Mouse (Mus musculus) heart, postnatal 0 days (tissue): Measurements from ENCODE around the gene Rpf2. TPM values are rescaled to one million over a fixed set of nuclear protein-coding genes. Genes with fewer than 3 reads are reported as not detected.
A peak's percentile ranks its signal among the peaks of the same experiment; 100 is the strongest.

Experiments used
- ATAC-seq: fragments of 200-750 bp; cut with Nextera tagmentation; 2 replicates; pipeline ENCODE4 v1.8.0; 2017; ENCODE audit warnings: low read depth, moderate number of reproducible peaks, moderate library complexity; ENCODE audit not compliant: insufficient read depth
- DNase-seq: peaks from one replicate; pipeline ENCODE4 v3.0.0-alpha.2; 2016; ENCODE audit warnings: low spot score
- H3K27ac ChIP-seq: fragments of 300-500 bp; sonication (generic); 2 replicates; pipeline ENCODE4 v1.5.1; 2014; ENCODE audit warnings: low read depth, mild to moderate bottlenecking
- H3K27me3 ChIP-seq: fragments of 300-500 bp; sonication (generic); 2 replicates; pipeline ENCODE4 v1.6.1; 2014; ENCODE audit warnings: low read length, mixed read lengths; ENCODE audit not compliant: control insufficient read depth, insufficient read depth
- H3K36me3 ChIP-seq: fragments of 300-500 bp; sonication (generic); replicated peaks from 2 replicates; pipeline ENCODE4 v1.6.1; 2014; ENCODE audit warnings: low read length, mixed read lengths; ENCODE audit not compliant: control insufficient read depth, insufficient read depth
- H3K4me1 ChIP-seq: fragments of 300-500 bp; sonication (generic); 2 replicates; pipeline ENCODE4 v1.6.1; 2014; ENCODE audit warnings: antibody characterized with exemption; ENCODE audit not compliant: control insufficient read depth, insufficient read depth
- H3K4me2 ChIP-seq: fragments of 300-500 bp; sonication (generic); 2 replicates; pipeline ENCODE4 v1.6.1; 2014; ENCODE audit warnings: low read depth, mild to moderate bottlenecking, low read length, moderate library complexity
- H3K4me3 ChIP-seq: fragments of 300-500 bp; sonication (generic); 2 replicates; pipeline ENCODE4 v1.5.1; 2014; ENCODE audit warnings: low read depth, low read length
- H3K9ac ChIP-seq: fragments of 300-500 bp; sonication (generic); replicated peaks from 2 replicates; pipeline ENCODE4 v1.6.1; 2014; ENCODE audit warnings: low read depth, low read length, mixed read lengths
- H3K9me3 ChIP-seq: fragments of 300-500 bp; sonication (generic); replicated peaks from 2 replicates; pipeline ENCODE4 v1.6.1; 2016; ENCODE audit warnings: low read length; ENCODE audit not compliant: control insufficient read depth
- CTCF ChIP-seq: IDR thresholded peaks from 2 replicates; pipeline ENCODE4 v1.5.1; 2016; ENCODE audit warnings: antibody characterized with exemption, control low read depth, low read depth
- EP300 ChIP-seq: IDR thresholded peaks from 2 replicates; pipeline ENCODE4 v1.6.1; 2016; ENCODE audit warnings: antibody characterized with exemption, low read depth
- WGBS: fragments of 180-500 bp; shearing (Covaris S2); extraction: QIAGEN DNeasy Blood & Tissue Kit; methylation state at CpG from one replicate; pipeline ENCODE4 v1.1.7; 2014; 5-methylcytosine and 5-hydroxymethylcytosine counted together
- polyA plus RNA-seq: library from polyadenylated mRNA; unstranded; fragments of >200 nt; fragmentation: Nextera tagmentation; extraction: Ambion mirVana; gene quantifications from 2 replicates; pipeline ENCODE4 v1.2.1, GENCODE M21; 2015
- total RNA-seq: library from RNA; depleted of rRNA; stranded (reverse); fragments of >200 nt; gene quantifications from 2 replicates; pipeline ENCODE4 v1.2.3, GENCODE M21; 2014; ENCODE audit warnings: low replicate concordance; rRNA removed

Rpf2 gene
- total and polyA plus RNA-seq, 2 experiments from 2014 or later, result 10.0 to 30.8 TPM

GRCm38 (mm10) chr10:40179142-40179541 lies 67.7 kb downstream of the Rpf2 start:
- Histone ChIP-seq H3K4me1 (no peaks in the 10 kb centered on the region), H3K36me3 (no peaks in the 10 kb centered on the region), H3K27me3 (no peaks in the 10 kb centered on the region), H3K9ac (no peak overlapping the region), H3K27ac (no peak overlapping the region), H3K4me2 (no peak overlapping the region), H3K4me3 (no peak overlapping the region), H3K9me3 (no peaks in the 10 kb centered on the region)
- WGBS, result 96% methylated on average over 5 of the region's 5 CpGs
- DNase-seq, result no peak
- TF ChIP-seq EP300, result no peak
- TF ChIP-seq CTCF, result 0 out of 2 replicates have a peak, but pooled peaks have one; percentile 2
- no peak for ATAC-seq

- H3K27ac ChIP-seq, result no peak overlapping the region
- DNase-seq (peak; percentile 69), ATAC-seq (peak; percentile 79)
- H3K27me3 ChIP-seq, result no peaks in the 10 kb centered on the region
- TF ChIP-seq CTCF (no peak), EP300 (no peak)
- H3K9ac ChIP-seq, result no peak overlapping the region
- H3K4me1 ChIP-seq, result no peaks in the 10 kb centered on the region
- 17% methylated on average over 6 of the region's 6 CpGs for WGBS
- no peaks in the 10 kb centered on the region for H3K36me3 ChIP-seq
- H3K4me2 ChIP-seq, result peak overlapping the region; percentile 41
- H3K4me3 ChIP-seq, result no peak overlapping the region
- no peaks in the 10 kb centered on the region for H3K9me3 ChIP-seq
These were observed 69.4 kb downstream of the Rpf2 start for GRCm38 (mm10) chr10:40177323-40177962.

Other genes with a start within 250 kb of the Rpf2 start
- gene Mfsd4b1, start 221.8 kb downstream of the Rpf2 start, total RNA-seq, result 0.97 and 3.8 TPM in 2 replicates
- 2.3 and 2.4 TPM in 2 replicates for gene Mfsd4b1, start 221.8 kb downstream of the Rpf2 start, polyA plus RNA-seq
- gene Slc16a10, start 104.8 kb downstream of the Rpf2 start, total RNA-seq, result 14.2 and 15.6 TPM in 2 replicates
- 11.6 and 12.4 TPM in 2 replicates for gene Slc16a10, start 104.8 kb downstream of the Rpf2 start, polyA plus RNA-seq
- 25.7 and 55.0 TPM in 2 replicates for gene Gtf3c6, start 11.1 kb upstream of the Rpf2 start, total RNA-seq
- gene Gtf3c6, start 11.1 kb upstream of the Rpf2 start, polyA plus RNA-seq, result 66.1 and 71.3 TPM in 2 replicates
- 38.9 and 48.5 TPM in 2 replicates for gene Amd1, start 55.1 kb upstream of the Rpf2 start, total RNA-seq
- gene Amd1, start 55.1 kb upstream of the Rpf2 start, polyA plus RNA-seq, result 23.1 and 25.8 TPM in 2 replicates
- 7.3 and 11.6 TPM in 2 replicates for gene Cdk19, start 92.5 kb upstream of the Rpf2 start, total RNA-seq
- gene Cdk19, start 92.5 kb upstream of the Rpf2 start, polyA plus RNA-seq, result 3.1 and 3.7 TPM in 2 replicates